Mouse (Mus musculus): ENCODE data around the gene Myb.

- TF ChIP-seq POLR2A (IDR thresholded peaks at IDR 0.05; ENCODE audit: control insufficient read depth in 1 of 2, insufficient read depth in 1 of 2, low read depth in 1 of 2, low read length in 2 of 2, poor library complexity in 1 of 2), result no peak
- TF ChIP-seq HCFC1 (IDR thresholded peaks at IDR 0.05; ENCODE audit: low read depth, low read length), result no peak
- no peak for TF ChIP-seq ETS1 (IDR thresholded peaks at IDR 0.05; ENCODE audit: low read depth, low read length)
Measured at GRCm38 (mm10) chr10:21206232-21206631, 45.4 kb upstream of the Myb start.

Data from MEL (cell line).